Mouse (Mus musculus): ENCODE data around the gene Klhl2.

Gene Klhl2

GRCm38 (mm10) chr8:64769586-64769985, 80.2 kb downstream of the Klhl2 start:
- 55% methylated on average over 7 of the region's 7 CpGs for WGBS

- 84% methylated on average over 9 of the region's 9 CpGs for WGBS
These were observed 81.2 kb downstream of the Klhl2 start for GRCm38 (mm10) chr8:64768645-64769044.

- 85% methylated on average over 9 of the region's 9 CpGs for WGBS
These were observed 82.8 kb downstream of the Klhl2 start for GRCm38 (mm10) chr8:64767047-64767446.

GRCm38 (mm10) chr8:64764075-64764474, 85.7 kb downstream of the Klhl2 start:
- WGBS, result 70% methylated on average over 9 of the region's 9 CpGs

- WGBS, result 47% methylated on average over 1 of the region's 1 CpGs
These were observed 87.1 kb downstream of the Klhl2 start for GRCm38 (mm10) chr8:64762751-64763150.

- WGBS, result 44% methylated on average over 8 of the region's 8 CpGs
These were observed 88.4 kb downstream of the Klhl2 start for GRCm38 (mm10) chr8:64761430-64761829.

- WGBS, result 80% methylated on average over 15 of the region's 15 CpGs
These were observed 91.9 kb downstream of the Klhl2 start for GRCm38 (mm10) chr8:64757956-64758355.

GRCm38 (mm10) chr8:64746215-64747058, 103.4 kb downstream of the Klhl2 start:
- 75% methylated on average over 10 of the region's 10 CpGs for whole genome bisulfite sequencing

- WGBS, result 69% methylated on average over 13 of the region's 13 CpGs
These were observed 109.1 kb downstream of the Klhl2 start for GRCm38 (mm10) chr8:64740547-64741211.

- 35% methylated on average over 1 of the region's 1 CpGs for WGBS
These were observed 110.9 kb downstream of the Klhl2 start for GRCm38 (mm10) chr8:64738916-64739315.

GRCm38 (mm10) chr8:64736767-64737323, 113.0 kb downstream of the Klhl2 start:
- 83% methylated on average over 3 of the region's 3 CpGs for WGBS

GRCm38 (mm10) chr8:64735161-64735560, 114.7 kb downstream of the Klhl2 start:
- 79% methylated on average over 8 of the region's 8 CpGs for WGBS

- under 1% methylated on average over 60 of the region's 60 CpGs for WGBS
These were observed 116.4 kb downstream of the Klhl2 start, which contains the start of gene Msmo1 for GRCm38 (mm10) chr8:64733271-64733943. Msmo1 (minus strand) TSS chr8:64733792.

GRCm38 (mm10) chr8:64732596-64732995, 117.2 kb downstream of the Klhl2 start:
- WGBS, result 4% methylated on average over 9 of the region's 9 CpGs

GRCm38 (mm10) chr8:64728156-64728555, 121.7 kb downstream of the Klhl2 start:
- WGBS, result 82% methylated on average over 7 of the region's 7 CpGs

- 45% methylated on average over 4 of the region's 4 CpGs for WGBS
These were observed 123.6 kb downstream of the Klhl2 start for GRCm38 (mm10) chr8:64726190-64726695.

GRCm38 (mm10) chr8:64723206-64723605, 126.6 kb downstream of the Klhl2 start:
- WGBS, result 88% methylated on average over 2 of the region's 2 CpGs

GRCm38 (mm10) chr8:64717868-64718267, 131.9 kb downstream of the Klhl2 start:
- 84% methylated on average over 7 of the region's 7 CpGs for WGBS

- 92% methylated on average over 7 of the region's 7 CpGs for WGBS
These were observed 137.3 kb downstream of the Klhl2 start for GRCm38 (mm10) chr8:64712499-64712898.

- 31% methylated on average over 1 of the region's 1 CpGs for whole genome bisulfite sequencing
These were observed 138.3 kb downstream of the Klhl2 start for GRCm38 (mm10) chr8:64711544-64711943.

- 84% methylated on average over 1 of the region's 1 CpGs for WGBS
These were observed 146.6 kb downstream of the Klhl2 start for GRCm38 (mm10) chr8:64703191-64703590.

Measured in cerebral cortex, adult 2 months (tissue).